Mouse (Mus musculus) c-Kit-positive CD71-negative TER-119-negative erythroid progenitor cells, embryonic 14.5 days (primary cell): ENCODE data around the gene Ptprd.
"Not testable (repeated sequence)": the region's sequence is repeated elsewhere in the genome, so short reads cannot be mapped to it uniquely, and the experiment has no call there.

ENCODE experiments used
- DNase-seq: peaks from one replicate; pipeline ENCODE4 v3.0.0-alpha.2; 2013; ENCODE audit warnings: low read depth

The Ptprd gene

DNA sequence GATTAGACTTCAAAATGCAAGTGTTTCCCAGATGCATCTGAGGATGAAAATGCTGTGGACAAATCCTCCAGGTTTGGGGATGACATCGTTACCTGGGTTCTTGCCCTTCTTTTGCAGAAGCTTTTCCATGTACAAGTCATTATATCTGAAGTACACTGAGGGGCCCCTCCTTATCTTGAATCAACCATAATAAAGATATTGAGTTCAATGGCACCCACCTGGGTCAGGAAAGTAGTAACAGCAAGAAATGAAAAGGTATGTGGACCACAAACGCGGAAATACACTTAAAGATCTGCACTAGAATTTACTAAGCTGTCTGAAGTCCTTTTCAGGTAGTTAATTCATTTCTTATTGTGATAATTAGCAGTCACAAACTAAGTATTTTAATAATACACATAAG lies 2017.0 kb downstream of the Ptprd start:
- no peak for DNase-seq

- DNase-seq: no peak
Measured at GRCm38 (mm10) chr4:76193496-76193895, 2018.3 kb downstream of the Ptprd start.

DNA sequence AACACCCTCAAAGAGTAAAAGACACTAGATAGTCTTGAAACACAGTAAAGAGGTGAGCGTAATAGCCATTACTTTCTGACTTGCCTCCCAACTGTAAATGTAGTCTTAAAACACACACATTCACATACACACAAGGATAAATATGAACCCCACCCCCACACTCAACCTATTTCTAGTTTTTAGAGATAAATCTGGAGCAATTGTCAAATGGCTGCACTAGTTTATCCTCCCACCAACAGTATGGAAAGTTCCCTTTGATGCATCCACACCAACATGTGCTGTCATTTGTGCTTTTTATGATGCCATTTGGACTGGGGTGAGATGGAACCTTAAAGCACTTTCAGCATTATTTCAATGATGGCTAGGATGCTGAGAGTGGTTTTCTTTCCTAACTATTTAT lies 2019.7 kb downstream of the Ptprd start:
- DNase-seq: no peak

DNA sequence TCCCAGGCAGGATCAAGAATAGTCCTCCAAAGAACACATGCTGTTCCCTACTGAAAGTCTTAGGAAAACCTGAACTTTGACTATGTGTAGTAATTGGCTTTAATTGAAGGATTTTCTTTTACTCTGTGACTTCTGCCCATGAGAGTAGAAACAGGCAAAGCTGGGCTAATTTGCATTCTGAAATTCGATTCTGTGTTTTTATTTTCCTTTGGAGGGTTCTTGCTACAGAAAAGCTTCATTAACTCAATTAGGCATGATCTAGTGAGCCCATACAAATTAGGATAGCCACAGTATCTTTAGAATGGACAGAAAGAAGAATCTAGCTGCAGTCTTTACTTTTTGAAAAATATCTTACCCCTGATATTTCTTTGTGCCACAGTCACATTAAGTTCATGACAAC lies 2021.0 kb downstream of the Ptprd start:
- no peak for DNase-seq

DNA sequence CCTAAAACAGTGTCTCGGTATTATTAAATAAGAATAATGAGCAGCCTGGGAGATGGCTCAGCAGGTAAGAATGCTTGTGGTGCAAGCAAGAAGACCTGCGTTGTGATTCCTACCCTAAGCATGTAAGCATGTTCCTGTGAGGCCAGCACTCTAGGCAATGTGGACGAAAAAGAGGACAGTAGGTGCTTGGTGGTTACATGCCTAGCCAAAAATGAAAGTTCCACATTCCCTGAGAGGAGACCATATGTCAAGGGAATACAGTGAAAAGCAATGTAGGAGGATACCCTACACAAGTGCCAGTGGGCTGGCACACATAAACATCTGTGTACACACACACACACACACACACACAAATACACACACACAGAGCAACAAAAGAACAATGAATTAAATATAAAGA lies 2028.7 kb downstream of the Ptprd start:
- no peak for DNase-seq

DNA sequence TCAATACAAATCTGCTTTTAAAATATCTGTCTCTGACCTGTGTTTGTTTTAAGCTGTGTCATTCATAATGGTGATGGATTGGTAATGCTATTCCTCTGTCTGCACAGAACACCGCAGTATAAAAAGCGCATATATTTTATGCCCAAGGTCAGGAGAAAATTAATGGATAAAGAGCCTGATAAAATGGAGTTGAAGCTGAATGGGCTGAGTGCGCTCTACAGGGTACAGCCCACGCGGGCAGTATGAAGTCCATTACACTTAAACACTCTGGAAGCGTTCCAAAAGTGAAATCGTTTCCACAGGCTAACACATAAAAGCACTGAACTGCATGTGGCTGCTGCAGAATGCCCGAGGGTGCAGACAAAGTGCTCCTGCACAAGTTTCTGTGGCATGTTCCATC lies 2032.3 kb downstream of the Ptprd start:
- no peak for DNase-seq

GRCm38 (mm10) chr4:76175086-76175485 lies 2036.7 kb downstream of the Ptprd start:
- no peak for DNase-seq

DNA sequence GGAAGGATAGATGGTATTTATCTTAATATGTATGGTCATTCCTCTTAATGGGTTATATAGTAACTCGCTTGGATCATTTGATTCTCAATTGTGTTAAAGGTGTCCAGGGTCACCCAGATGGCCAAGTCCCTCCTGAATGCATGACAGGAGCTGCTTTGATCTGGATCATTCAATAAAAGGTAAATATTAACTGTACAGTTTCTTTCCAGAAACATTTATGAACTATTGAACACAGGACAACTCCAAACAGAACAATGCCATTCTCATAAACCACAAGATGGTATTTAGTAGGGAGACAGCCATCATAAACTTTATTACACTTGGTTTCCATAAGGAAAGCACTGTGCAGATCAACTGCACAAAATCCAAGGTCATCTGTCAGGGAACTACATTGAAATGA lies 2056.0 kb downstream of the Ptprd start:
- DNase-seq: no peak

DNA sequence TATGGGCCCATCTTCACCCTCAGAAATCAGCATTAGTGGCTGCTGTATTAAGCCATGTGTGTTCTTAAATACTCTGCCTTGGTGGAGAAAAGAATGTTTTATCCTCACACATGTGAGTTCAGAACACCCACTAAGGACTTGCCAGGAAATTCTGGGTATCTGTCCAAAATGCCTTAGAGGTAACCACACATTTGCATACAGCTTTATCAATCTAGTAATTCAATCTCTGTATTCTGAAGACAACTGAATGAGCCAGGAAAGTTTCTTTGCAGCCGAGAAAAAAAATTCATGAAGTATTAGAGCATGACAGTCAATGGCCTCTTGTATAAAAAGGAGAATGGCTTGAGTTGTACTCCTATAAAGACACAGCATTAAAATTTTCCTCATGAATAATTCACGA lies 2057.6 kb downstream of the Ptprd start:
- no peak for DNase-seq

GRCm38 (mm10) chr4:76144925-76145324 lies 2066.8 kb downstream of the Ptprd start:
- no peak for DNase-seq

- DNase-seq: no peak
Measured at GRCm38 (mm10) chr4:76144333-76144732, 2067.4 kb downstream of the Ptprd start.

DNA sequence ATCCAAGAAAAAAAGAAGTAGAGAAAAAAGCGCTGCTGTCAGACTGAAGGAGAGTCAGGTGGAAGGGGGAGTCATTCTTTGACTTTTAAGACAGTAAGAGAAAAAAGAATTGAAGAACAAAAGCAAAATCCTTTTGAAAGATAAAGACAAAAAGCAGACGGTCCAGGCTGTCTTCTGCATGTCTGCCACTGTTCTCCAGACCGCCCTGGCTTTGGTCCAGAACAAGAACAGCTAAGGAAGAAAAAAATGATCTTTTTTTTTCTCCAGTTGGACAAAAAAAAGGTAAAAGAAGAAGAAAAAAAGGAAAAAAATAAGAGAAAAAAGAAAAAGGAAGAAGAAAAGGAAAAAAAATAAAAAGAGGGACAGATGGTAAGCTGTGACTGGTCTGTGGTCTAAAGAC lies 2073.9 kb downstream of the Ptprd start:
- DNase-seq: no peak

DNA sequence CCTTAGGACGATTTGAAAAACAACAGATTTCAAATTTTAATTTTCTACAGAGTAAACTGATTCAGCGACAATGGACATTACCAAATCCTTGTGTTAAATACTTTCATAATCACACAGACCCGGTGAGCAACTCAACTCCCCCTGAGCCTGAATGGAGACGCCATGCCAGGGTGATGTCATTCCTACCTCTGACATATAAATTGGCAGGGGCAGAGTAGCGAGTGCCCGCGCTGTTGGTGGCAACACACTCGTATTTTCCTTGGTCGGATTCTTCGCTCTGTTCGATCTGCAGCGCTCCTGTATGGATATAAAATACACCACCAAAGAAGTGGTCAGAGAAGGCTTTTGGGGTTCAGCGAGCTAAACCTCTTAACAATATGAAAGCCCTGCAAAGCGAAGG lies 2075.1 kb downstream of the Ptprd start:
- DNase-seq: no peak

GRCm38 (mm10) chr4:76091845-76092244 lies 2119.9 kb downstream of the Ptprd start:
- DNase-seq: no peak

GRCm38 (mm10) chr4:76089866-76090265 lies 2121.9 kb downstream of the Ptprd start:
- DNase-seq: no peak

DNA sequence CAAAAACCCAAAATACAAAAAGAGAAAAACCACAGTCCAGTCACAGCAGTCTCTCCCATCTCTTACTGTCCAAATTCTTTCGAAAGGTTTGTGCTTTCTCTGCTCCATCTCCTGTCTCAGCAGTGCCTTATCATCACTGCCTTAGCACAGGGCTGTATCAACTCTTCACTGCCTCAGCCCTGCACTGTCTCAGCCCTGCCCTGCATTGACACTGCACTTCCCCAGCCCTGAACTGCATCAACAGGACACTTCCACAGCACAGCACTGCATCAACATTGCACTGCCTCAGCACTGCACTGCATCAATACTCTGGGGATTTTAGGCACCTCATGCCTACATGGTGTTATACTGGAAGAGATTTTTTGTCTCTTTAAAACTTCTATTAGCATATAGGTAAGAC lies 2135.7 kb downstream of the Ptprd start:
- no peak for DNase-seq

- no peak for DNase-seq
Measured at GRCm38 (mm10) chr4:76073286-76073685, 2138.5 kb downstream of the Ptprd start.

GRCm38 (mm10) chr4:76071720-76072119 lies 2140.0 kb downstream of the Ptprd start:
- no peak for DNase-seq

- DNase-seq: no peak
Measured at GRCm38 (mm10) chr4:76056836-76057235, 2154.9 kb downstream of the Ptprd start.

GRCm38 (mm10) chr4:76045650-76046049 lies 2166.1 kb downstream of the Ptprd start:
- DNase-seq: no peak

GRCm38 (mm10) chr4:76044802-76045201 lies 2167.0 kb downstream of the Ptprd start:
- DNase-seq: no peak

GRCm38 (mm10) chr4:76037178-76037577 lies 2174.6 kb downstream of the Ptprd start:
- DNase-seq: not testable (repeated sequence)

DNA sequence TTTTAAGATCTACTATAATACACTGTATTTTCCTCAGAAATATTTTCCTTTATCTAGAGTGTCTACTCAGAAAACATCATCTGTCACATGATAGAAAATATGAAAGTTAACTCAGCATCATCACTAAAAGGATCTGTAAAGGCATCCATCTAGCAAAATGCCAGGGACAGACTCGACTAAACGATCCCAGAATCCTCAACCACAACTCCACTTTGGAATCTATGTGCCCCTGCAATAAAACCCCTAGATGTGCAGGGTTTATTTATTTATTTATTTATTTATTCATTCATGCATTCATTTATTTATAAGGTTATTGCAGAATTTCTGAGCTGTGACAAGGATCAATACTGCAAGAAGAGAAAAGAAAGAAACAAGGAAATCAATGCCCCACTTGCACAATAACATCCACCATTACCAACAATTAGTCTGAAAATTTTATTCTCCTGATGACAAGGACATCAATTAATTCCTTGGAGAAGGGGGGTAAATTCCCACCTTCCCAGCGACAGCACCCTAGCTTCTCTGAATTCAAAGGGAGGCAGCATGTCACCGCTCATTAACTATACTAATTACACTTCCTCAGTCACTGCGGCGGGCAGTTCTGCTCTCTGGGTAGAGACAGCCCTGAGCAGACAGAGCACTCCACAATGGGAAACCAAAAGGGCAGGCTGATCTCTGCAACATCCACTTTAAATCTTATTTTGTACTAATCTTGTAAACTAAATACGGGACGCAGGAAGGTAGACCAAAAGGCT lies 2186.0 kb downstream of the Ptprd start:
- no peak for DNase-seq

- no peak for DNase-seq
Measured at GRCm38 (mm10) chr4:76024502-76024821, 2187.3 kb downstream of the Ptprd start.
